Mouse (Mus musculus) ES-Bruce4 (cell line): ENCODE measurements around the gene Mt2. TPM values are rescaled to one million over a fixed set of nuclear protein-coding genes. Genes with fewer than 3 reads are reported as not detected.
A peak's percentile ranks its signal among the peaks of the same experiment; 100 is the strongest.

Source experiments
- H3K27ac ChIP-seq: 2 replicates; pipeline ENCODE4 v1.5.1; 2012; ENCODE audit warnings: low read length, inconsistent platforms; ENCODE audit not compliant: insufficient read depth
- H3K27me3 ChIP-seq: 2 replicates; pipeline ENCODE4 v1.6.1; 2012; ENCODE audit warnings: mild to moderate bottlenecking, low read length, inconsistent platforms; ENCODE audit not compliant: control insufficient read depth, poor library complexity, insufficient read depth, severe bottlenecking
- H3K36me3 ChIP-seq: 2 replicates; pipeline ENCODE4 v1.6.1; 2012; ENCODE audit warnings: inconsistent platforms, mild to moderate bottlenecking, low read length, moderate library complexity; ENCODE audit not compliant: control insufficient read depth, poor library complexity, insufficient read depth, severe bottlenecking
- H3K4me1 ChIP-seq: one replicate; pipeline ENCODE4 v1.8.1; 2011; ENCODE audit warnings: low read length; ENCODE audit not compliant: control insufficient read depth, insufficient read depth
- H3K4me3 ChIP-seq: 2 replicates; pipeline ENCODE4 v1.5.1; 2011; ENCODE audit warnings: low read depth, mild to moderate bottlenecking, low read length
- H3K9ac ChIP-seq: 2 replicates; pipeline ENCODE4 v1.6.1; 2012; ENCODE audit warnings: low read depth, mild to moderate bottlenecking, inconsistent platforms; ENCODE audit not compliant: poor library complexity, severe bottlenecking
- H3K9me3 ChIP-seq: replicated peaks from 2 replicates; pipeline ENCODE4 v1.6.1; 2012; ENCODE audit warnings: mild to moderate bottlenecking, low read length, inconsistent platforms; ENCODE audit not compliant: control insufficient read depth, poor library complexity, insufficient read depth, severe bottlenecking
- CTCF ChIP-seq: IDR thresholded peaks from one replicate; pipeline ENCODE4 v1.8.1; 2011; ENCODE audit warnings: low read depth, low read length
- EP300 ChIP-seq: IDR thresholded peaks from 2 replicates; pipeline ENCODE4 v1.6.1; 2011; ENCODE audit warnings: low read depth, low read length; ENCODE audit not compliant: insufficient read depth
- POLR2A ChIP-seq: IDR thresholded peaks from one replicate; pipeline ENCODE4 v1.8.1; 2011; ENCODE audit warnings: low read length; ENCODE audit not compliant: insufficient read depth
- polyA plus RNA-seq: library from polyadenylated mRNA; stranded (reverse); fragments of >200 nt; gene quantifications from 2 replicates; pipeline ENCODE4 v1.2.4, GENCODE M21; 2011; ENCODE audit warnings: low read depth; ENCODE audit not compliant: missing spikeins, insufficient read depth, insufficient read length

Gene Mt2
- polyA plus RNA-seq, 1 experiment: 1,296 TPM

GRCm38 (mm10) chr8:94210225-94210624, 37.8 kb downstream of the Mt2 start:
- TF ChIP-seq CTCF (no peak), POLR2A (no peak), EP300 (no peak)
- no peak overlapping the region for H3K9ac ChIP-seq
- no peaks in the 10 kb centered on the region for H3K36me3 ChIP-seq
- H3K27ac ChIP-seq: no peak overlapping the region
- no peaks in the 10 kb centered on the region for H3K27me3 ChIP-seq
- no peaks in the 10 kb centered on the region for H3K4me1 ChIP-seq
- no peak overlapping the region for H3K4me3 ChIP-seq
- no peaks in the 10 kb centered on the region for H3K9me3 ChIP-seq

GRCm38 (mm10) chr8:94213819-94214218, 41.4 kb downstream of the Mt2 start:
- no peaks in the 10 kb centered on the region for H3K4me1 ChIP-seq

GRCm38 (mm10) chr8:94214252-94215173, 42.0 kb downstream of the Mt2 start, which contains the start of gene Nup93:
TSS of gene Nup93 (plus strand) at chr8:94214564.
- H3K27ac ChIP-seq: no peak within 1 kb of the TSS

More at GRCm38 (mm10) chr8:94213819-94214218, 41.4 kb downstream of the Mt2 start:
- TF ChIP-seq CTCF (no peak), EP300 (no peak), POLR2A (no peak)
- Histone ChIP-seq H3K9me3 (no peaks in the 10 kb centered on the region), H3K27me3 (no peaks in the 10 kb centered on the region), H3K4me3 (peak overlapping the region; percentile 17; the same call in 1 of the 2 replicates), H3K36me3 (no peaks in the 10 kb centered on the region), H3K27ac (no peak overlapping the region), H3K9ac (no peak overlapping the region)

More at GRCm38 (mm10) chr8:94214252-94215173, 42.0 kb downstream of the Mt2 start, which contains the start of gene Nup93:
- Histone ChIP-seq H3K9me3 (no peaks in the 10 kb centered on the region), H3K36me3 (no peaks in the 10 kb centered on the region), H3K4me3 (peak within 1 kb of the TSS; percentile 87), H3K4me1 (no peaks in the 10 kb centered on the region), H3K9ac (peak within 1 kb of the TSS; percentile 78), H3K27me3 (no peaks in the 10 kb centered on the region)
- no peak for TF ChIP-seq POLR2A
- TF ChIP-seq CTCF: no peak
- TF ChIP-seq EP300: no peak

Other genes with a start within 250 kb of the Mt2 start
- gene Amfr, start 159.8 kb upstream of the Mt2 start, polyA plus RNA-seq: 28.6 and 33.5 TPM in 2 replicates
- gene Nudt21, start 135.6 kb upstream of the Mt2 start, polyA plus RNA-seq: 233 and 241 TPM in 2 replicates
- 31.9 and 37.8 TPM in 2 replicates for gene Ogfod1, start 135.5 kb upstream of the Mt2 start, polyA plus RNA-seq
- gene Bbs2, start 73.7 kb upstream of the Mt2 start, polyA plus RNA-seq: 12.8 and 19.3 TPM in 2 replicates
- gene Mt4, start 35.5 kb upstream of the Mt2 start, polyA plus RNA-seq: 3.0 TPM in 1 of 2 replicates, not detected in the other
- 3.9 and 5.4 TPM in 2 replicates for gene Mt3, start 20.1 kb upstream of the Mt2 start, polyA plus RNA-seq
- gene Mt1, start 6.4 kb downstream of the Mt2 start, polyA plus RNA-seq: 867 and 876 TPM in 2 replicates
- 104 and 106 TPM in 2 replicates for gene Nup93, start 41.9 kb downstream of the Mt2 start, polyA plus RNA-seq
- 0.20 TPM in 1 of 2 replicates, not detected in the other for gene Slc12a3, start 156.5 kb downstream of the Mt2 start, polyA plus RNA-seq
- 9.4 and 11.5 TPM in 2 replicates for gene Herpud1, start 213.8 kb downstream of the Mt2 start, polyA plus RNA-seq